Mouse (Mus musculus): ENCODE measurements around the gene Pkn1. TPM values are rescaled to one million over a fixed set of nuclear protein-coding genes. Genes with fewer than 3 reads are reported as not detected.

The Pkn1 gene
- polyA plus RNA-seq, 1 experiment from 2014 or later: 28.3 TPM

DNA sequence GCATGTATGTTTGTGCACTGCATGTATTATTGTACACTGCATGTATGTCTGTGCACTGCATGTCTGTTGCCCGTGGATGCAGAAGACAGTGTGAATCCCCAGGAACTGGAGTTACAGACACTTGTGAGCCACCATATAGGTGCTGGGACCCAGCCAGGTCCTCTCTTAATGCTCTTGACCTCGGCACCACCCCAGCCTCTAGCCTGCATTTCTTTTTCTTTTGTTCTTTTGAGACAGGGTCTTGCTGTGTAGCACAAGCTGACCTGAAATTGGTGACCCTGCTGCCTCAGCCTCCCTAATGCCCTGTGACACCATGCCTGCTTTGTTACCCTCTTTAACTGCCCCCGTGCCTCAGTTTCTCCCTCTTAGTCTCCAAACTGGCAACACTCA is 41.6 kb upstream of the Pkn1 start:
- Histone ChIP-seq H3K4me1 (replicated peaks; ENCODE audit: control insufficient read depth, insufficient read depth, low read length) (0 out of 2 replicates have a peak, but pooled peaks cover 4% of the 10 kb centered on the region), H3K4me2 (ENCODE audit: low read depth, low read length, severe bottlenecking) (peak overlapping the region; percentile 75), H3K27me3 (ENCODE audit: control insufficient read depth, insufficient read depth, low read length) (peaks cover 23% of the 10 kb centered on the region), H3K9me3 (ENCODE audit: control insufficient read depth, low read length) (no peaks in the 10 kb centered on the region; the same call in 1 of the 2 replicates), H3K4me3 (ENCODE audit: low read depth, low read length) (peak overlapping the region; percentile 44), H3K36me3 (ENCODE audit: control insufficient read depth, insufficient read depth, low read length) (no peaks in the 10 kb centered on the region), H3K9ac (ENCODE audit: low read length) (peak overlapping the region; percentile 45), H3K27ac (ENCODE audit: low read depth, low read length) (no peak overlapping the region)
- DNase-seq (ENCODE audit: low spot score) (peak; percentile 47), ATAC-seq (replicated peaks; ENCODE audit: low FRiP score) (0 out of 2 replicates have a peak, but pooled peaks have one; percentile 21)
- WGBS: 24% methylated on average over 3 of the region's 3 CpGs

DNA sequence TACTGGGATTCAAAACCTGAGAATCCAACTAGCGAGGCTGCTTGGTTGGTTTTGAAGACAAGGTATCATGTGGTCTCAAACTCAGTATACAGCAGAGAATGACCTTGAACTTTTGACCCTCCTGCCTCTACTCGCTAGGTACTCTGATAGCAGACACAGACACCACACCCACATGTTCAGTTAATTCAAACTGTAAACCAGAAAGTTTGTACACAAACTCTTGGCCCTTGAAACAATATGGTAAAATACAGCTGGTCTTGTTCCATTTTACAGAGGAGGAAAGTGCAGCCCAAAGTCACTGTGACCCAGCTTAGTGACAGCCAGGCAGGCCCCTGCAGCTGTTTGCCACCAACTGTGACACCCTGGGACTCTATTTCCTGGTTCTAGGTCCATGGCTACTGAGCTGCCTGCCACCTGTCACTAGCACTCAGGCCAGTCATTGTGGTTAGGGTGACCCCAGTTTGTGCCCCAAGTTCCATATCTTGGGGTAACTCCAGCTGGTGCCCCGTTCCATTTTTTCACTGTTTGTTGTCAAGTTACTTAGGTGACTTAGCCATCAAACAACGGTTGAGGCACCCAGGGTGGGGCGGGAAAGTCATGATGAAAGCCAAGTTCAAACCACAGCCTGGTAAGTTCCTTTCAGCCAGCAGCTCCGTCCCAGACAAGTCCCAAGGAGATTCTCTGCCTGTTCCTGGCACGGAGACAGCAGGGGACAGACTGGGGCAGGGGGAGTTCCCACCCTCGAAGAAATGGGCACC is 40.9 kb upstream of the Pkn1 start:
- 52% methylated on average over 8 of the region's 8 CpGs for WGBS
- no peak overlapping the region for H3K9ac ChIP-seq (ENCODE audit: low read length)
- no peak overlapping the region for H3K27ac ChIP-seq (ENCODE audit: low read depth, low read length)
- H3K4me3 ChIP-seq (ENCODE audit: low read depth, low read length): no peak overlapping the region
- H3K4me2 ChIP-seq (ENCODE audit: low read depth, low read length, severe bottlenecking): no peak overlapping the region
- ATAC-seq (replicated peaks; ENCODE audit: low FRiP score): no peak
- DNase-seq (ENCODE audit: low spot score): no peak
- no peaks in the 10 kb centered on the region; the same call in 1 of the 2 replicates for H3K9me3 ChIP-seq (ENCODE audit: control insufficient read depth, low read length)
- H3K36me3 ChIP-seq (ENCODE audit: control insufficient read depth, insufficient read depth, low read length): no peaks in the 10 kb centered on the region
- H3K27me3 ChIP-seq (ENCODE audit: control insufficient read depth, insufficient read depth, low read length): peaks cover 23% of the 10 kb centered on the region
- 0 out of 2 replicates have a peak, but pooled peaks cover 4% of the 10 kb centered on the region for H3K4me1 ChIP-seq (replicated peaks; ENCODE audit: control insufficient read depth, insufficient read depth, low read length)

DNA sequence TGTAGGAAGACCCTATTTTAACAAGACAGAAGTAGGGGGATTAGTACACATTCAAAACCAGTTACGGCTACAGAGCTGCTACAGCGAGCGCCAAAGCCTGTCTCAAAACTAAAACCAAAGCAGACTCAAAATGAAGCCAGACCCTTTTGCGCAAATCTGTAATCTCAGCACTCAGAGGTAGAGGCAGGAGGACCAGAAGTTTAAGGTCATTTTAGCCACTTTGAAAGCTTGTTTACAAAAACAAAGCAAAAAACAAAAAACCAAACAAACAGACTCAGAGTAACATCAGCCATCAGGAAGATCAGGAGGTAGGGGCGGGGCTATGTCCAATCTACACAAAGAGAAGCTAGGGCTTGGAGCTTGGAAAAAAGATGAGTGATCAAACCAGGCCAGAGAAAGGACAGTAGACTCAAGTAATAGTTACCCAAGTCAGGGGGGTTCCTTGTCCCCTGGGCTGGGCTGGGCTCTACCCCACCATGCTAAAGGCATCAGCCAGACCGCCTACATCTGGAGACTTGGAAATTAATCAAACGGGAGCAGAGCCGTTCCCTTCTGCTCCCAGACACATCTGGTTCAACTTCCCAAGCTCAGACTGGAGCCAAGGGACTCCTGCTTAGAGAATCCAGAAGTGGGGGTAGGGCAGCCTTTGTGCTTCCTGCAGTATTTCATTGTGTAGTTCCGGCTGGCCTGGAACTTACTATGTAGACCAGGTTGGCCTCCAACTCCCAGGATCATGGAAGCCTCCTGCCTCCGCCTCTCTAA is 40.2 kb upstream of the Pkn1 start:
- no peak overlapping the region for H3K4me2 ChIP-seq (ENCODE audit: low read depth, low read length, severe bottlenecking)
- H3K9me3 ChIP-seq (ENCODE audit: control insufficient read depth, low read length): no peaks in the 10 kb centered on the region; the same call in 1 of the 2 replicates
- H3K27ac ChIP-seq (ENCODE audit: low read depth, low read length): no peak overlapping the region
- WGBS: 76% methylated on average over 10 of the region's 10 CpGs
- H3K36me3 ChIP-seq (ENCODE audit: control insufficient read depth, insufficient read depth, low read length): no peaks in the 10 kb centered on the region
- 0 out of 2 replicates have a peak, but pooled peaks cover 4% of the 10 kb centered on the region for H3K4me1 ChIP-seq (replicated peaks; ENCODE audit: control insufficient read depth, insufficient read depth, low read length)
- H3K4me3 ChIP-seq (ENCODE audit: low read depth, low read length): no peak overlapping the region
- DNase-seq (ENCODE audit: low spot score) (no peak), ATAC-seq (replicated peaks; ENCODE audit: low FRiP score) (no peak)
- H3K9ac ChIP-seq (ENCODE audit: low read length): no peak overlapping the region
- H3K27me3 ChIP-seq (ENCODE audit: control insufficient read depth, insufficient read depth, low read length): peaks cover 23% of the 10 kb centered on the region

DNA sequence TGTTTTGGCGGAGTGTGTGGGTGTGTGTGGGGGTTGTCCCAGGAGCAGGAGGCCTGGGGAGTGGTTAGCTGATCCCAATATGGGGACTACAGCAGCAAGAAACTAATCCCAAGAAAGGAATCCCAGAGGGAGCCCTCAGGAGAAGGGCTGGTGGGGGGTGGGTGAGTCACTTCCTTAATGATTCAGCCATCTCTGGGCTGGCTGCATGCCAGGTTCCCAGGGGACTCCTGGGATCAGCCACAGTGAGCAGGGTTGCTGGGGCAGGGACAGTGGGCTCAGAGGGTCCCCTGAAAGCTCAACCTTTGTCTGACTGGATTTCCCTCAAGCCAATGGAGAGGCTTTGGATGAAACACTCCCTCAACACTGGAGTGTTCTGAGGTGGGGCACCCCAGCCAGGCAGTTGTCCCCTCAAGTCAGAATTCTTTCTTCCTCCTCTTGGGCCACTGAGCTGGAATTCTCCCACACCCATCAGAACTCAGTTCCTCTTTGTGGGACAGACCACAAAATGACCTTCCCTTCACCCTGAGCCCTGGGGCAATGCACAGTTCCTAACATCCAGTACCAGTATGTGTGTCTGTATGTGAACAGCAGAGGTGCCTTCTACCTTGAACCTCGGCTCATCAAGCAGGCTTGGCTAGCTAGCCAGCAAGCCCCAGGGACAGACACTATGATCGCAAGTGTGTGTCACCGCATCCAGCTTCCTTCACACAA is 39.0 kb upstream of the Pkn1 start:
- Histone ChIP-seq H3K4me2 (ENCODE audit: low read depth, low read length, severe bottlenecking) (no peak overlapping the region), H3K4me1 (replicated peaks; ENCODE audit: control insufficient read depth, insufficient read depth, low read length) (0 out of 2 replicates have a peak, but pooled peaks cover 4% of the 10 kb centered on the region), H3K4me3 (ENCODE audit: low read depth, low read length) (no peak overlapping the region), H3K9me3 (ENCODE audit: control insufficient read depth, low read length) (no peaks in the 10 kb centered on the region; the same call in 1 of the 2 replicates), H3K27ac (ENCODE audit: low read depth, low read length) (no peak overlapping the region), H3K36me3 (ENCODE audit: control insufficient read depth, insufficient read depth, low read length) (no peaks in the 10 kb centered on the region), H3K27me3 (ENCODE audit: control insufficient read depth, insufficient read depth, low read length) (peaks cover 23% of the 10 kb centered on the region), H3K9ac (ENCODE audit: low read length) (no peak overlapping the region)
- DNase-seq (ENCODE audit: low spot score): no peak
- ATAC-seq (replicated peaks; ENCODE audit: low FRiP score): no peak
- 80% methylated on average over 4 of the region's 4 CpGs for WGBS

DNA sequence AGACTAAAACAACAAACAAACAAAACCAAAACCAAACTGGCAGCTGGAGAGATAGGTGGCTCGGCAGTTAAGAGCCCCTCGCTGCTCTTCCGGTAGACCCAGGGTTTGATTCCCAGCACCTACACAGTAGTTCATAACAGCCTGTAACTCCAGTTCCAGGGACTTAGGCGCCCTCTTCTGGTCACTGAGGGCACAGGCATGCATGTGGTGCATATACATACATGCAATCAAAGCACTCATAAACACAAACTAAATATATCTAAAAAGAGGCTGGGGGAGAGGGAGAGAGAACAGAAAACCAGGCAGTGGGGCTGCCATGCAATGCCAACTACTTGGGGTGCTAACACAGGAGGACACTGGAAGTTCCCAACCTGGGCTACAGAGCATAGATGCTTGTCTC is 38.4 kb upstream of the Pkn1 start:
- DNase-seq (ENCODE audit: low spot score) (no peak), ATAC-seq (replicated peaks; ENCODE audit: low FRiP score) (no peak)
- no peak overlapping the region for H3K9ac ChIP-seq (ENCODE audit: low read length)
- H3K4me1 ChIP-seq (replicated peaks; ENCODE audit: control insufficient read depth, insufficient read depth, low read length): 0 out of 2 replicates have a peak, but pooled peaks cover 4% of the 10 kb centered on the region
- H3K27me3 ChIP-seq (ENCODE audit: control insufficient read depth, insufficient read depth, low read length): peaks cover 23% of the 10 kb centered on the region
- no peaks in the 10 kb centered on the region for H3K36me3 ChIP-seq (ENCODE audit: control insufficient read depth, insufficient read depth, low read length)
- no peak overlapping the region for H3K4me3 ChIP-seq (ENCODE audit: low read depth, low read length)
- no peaks in the 10 kb centered on the region; the same call in 1 of the 2 replicates for H3K9me3 ChIP-seq (ENCODE audit: control insufficient read depth, low read length)
- H3K4me2 ChIP-seq (ENCODE audit: low read depth, low read length, severe bottlenecking): no peak overlapping the region
- 85% methylated on average over 4 of the region's 4 CpGs for WGBS
- H3K27ac ChIP-seq (ENCODE audit: low read depth, low read length): no peak overlapping the region

DNA sequence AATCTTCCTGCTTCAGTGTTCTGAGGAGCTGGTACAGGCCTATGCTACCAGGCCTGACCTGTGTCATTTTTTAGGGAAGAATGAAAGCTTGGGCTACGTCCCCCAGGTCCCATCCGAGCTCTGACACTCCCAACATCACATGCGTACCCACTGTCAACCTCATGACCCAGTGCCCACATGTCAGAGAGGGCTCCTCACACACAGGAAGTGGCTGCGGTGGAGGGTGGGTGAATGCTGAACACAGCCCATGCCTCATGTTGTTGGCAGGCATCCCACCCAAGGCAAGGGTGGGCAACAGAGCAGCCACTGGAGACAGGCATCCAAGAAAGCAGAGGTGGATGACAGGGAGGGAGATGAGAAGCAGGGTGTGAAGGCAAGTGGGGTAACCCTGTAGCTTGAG is 37.7 kb upstream of the Pkn1 start:
- DNase-seq (ENCODE audit: low spot score) (peak; percentile 41), ATAC-seq (replicated peaks; ENCODE audit: low FRiP score) (no peak)
- H3K36me3 ChIP-seq (ENCODE audit: control insufficient read depth, insufficient read depth, low read length): no peaks in the 10 kb centered on the region
- H3K9ac ChIP-seq (ENCODE audit: low read length): no peak overlapping the region
- WGBS: 93% methylated on average over 4 of the region's 4 CpGs
- peaks cover 20% of the 10 kb centered on the region for H3K27me3 ChIP-seq (ENCODE audit: control insufficient read depth, insufficient read depth, low read length)
- no peak overlapping the region for H3K4me3 ChIP-seq (ENCODE audit: low read depth, low read length)
- 0 out of 2 replicates have a peak, but pooled peaks cover 4% of the 10 kb centered on the region for H3K4me1 ChIP-seq (replicated peaks; ENCODE audit: control insufficient read depth, insufficient read depth, low read length)
- no peak overlapping the region for H3K4me2 ChIP-seq (ENCODE audit: low read depth, low read length, severe bottlenecking)
- H3K9me3 ChIP-seq (ENCODE audit: control insufficient read depth, low read length): no peaks in the 10 kb centered on the region; the same call in 1 of the 2 replicates
- H3K27ac ChIP-seq (ENCODE audit: low read depth, low read length): no peak overlapping the region

DNA sequence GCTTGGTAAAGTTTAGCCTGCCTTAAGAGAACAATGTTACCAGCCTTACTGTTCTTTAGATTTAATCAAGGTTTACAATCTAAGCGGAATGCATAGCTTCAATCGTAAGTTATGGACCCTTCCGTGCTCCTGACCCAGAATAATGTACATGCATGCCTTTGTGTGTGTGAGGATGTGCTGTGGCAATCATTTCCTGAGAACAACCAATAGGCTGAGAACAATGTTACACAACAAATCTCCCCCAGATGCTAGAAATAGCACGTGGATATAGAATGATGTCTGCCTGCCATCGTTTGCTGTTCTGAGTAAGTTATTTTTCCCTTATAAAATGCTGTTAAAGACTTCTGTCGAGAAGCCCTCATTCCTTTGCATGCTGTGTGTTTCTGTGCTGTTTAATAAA is 33.9 kb upstream of the Pkn1 start:
- ATAC-seq (replicated peaks; ENCODE audit: low FRiP score): no peak
- Histone ChIP-seq H3K27ac (ENCODE audit: low read depth, low read length) (no peak overlapping the region), H3K27me3 (ENCODE audit: control insufficient read depth, insufficient read depth, low read length) (no peaks in the 10 kb centered on the region), H3K9ac (ENCODE audit: low read length) (no peak overlapping the region), H3K36me3 (ENCODE audit: control insufficient read depth, insufficient read depth, low read length) (no peaks in the 10 kb centered on the region), H3K4me3 (ENCODE audit: low read depth, low read length) (no peak overlapping the region), H3K9me3 (ENCODE audit: control insufficient read depth, low read length) (no peaks in the 10 kb centered on the region; the same call in 1 of the 2 replicates), H3K4me1 (replicated peaks; ENCODE audit: control insufficient read depth, insufficient read depth, low read length) (no peaks in the 10 kb centered on the region), H3K4me2 (ENCODE audit: low read depth, low read length, severe bottlenecking) (no peak overlapping the region)
- WGBS: 86% methylated on average over 6 of the region's 6 CpGs
- no peak for DNase-seq (ENCODE audit: low spot score)

DNA sequence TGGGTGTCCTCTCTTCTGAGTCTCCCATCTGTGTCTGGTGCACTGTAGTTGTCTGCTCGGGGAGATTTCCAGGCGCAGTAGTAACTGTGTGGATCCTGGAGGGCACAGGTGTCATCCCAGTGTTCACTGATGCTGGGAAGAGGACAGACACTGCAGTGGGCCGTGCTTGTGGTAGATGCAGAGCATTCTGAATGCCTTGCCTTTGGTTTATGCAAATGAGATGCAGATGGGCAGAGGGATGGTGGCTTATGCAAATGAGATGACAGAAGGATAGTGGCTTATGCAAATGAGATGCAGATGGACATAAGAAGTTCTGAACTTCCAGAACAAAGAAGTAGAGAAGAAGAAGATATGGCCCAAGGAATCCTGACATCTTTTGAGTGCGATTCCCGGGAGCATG is 32.9 kb upstream of the Pkn1 start:
- H3K9me3 ChIP-seq (ENCODE audit: control insufficient read depth, low read length): no peaks in the 10 kb centered on the region
- no peak overlapping the region for H3K4me3 ChIP-seq (ENCODE audit: low read depth, low read length)
- WGBS: 78% methylated on average over 5 of the region's 5 CpGs
- no peaks in the 10 kb centered on the region for H3K27me3 ChIP-seq (ENCODE audit: control insufficient read depth, insufficient read depth, low read length)
- no peaks in the 10 kb centered on the region for H3K36me3 ChIP-seq (ENCODE audit: control insufficient read depth, insufficient read depth, low read length)
- DNase-seq (ENCODE audit: low spot score) (no peak), ATAC-seq (replicated peaks; ENCODE audit: low FRiP score) (no peak)
- no peak overlapping the region for H3K9ac ChIP-seq (ENCODE audit: low read length)
- H3K4me2 ChIP-seq (ENCODE audit: low read depth, low read length, severe bottlenecking): no peak overlapping the region
- no peak overlapping the region for H3K27ac ChIP-seq (ENCODE audit: low read depth, low read length)
- H3K4me1 ChIP-seq (replicated peaks; ENCODE audit: control insufficient read depth, insufficient read depth, low read length): no peaks in the 10 kb centered on the region
